ENCODE assay signal across 8 mouse cellular contexts in genomic region chr8:124663112-124663873, GRCm38 (mm10). TPM values are rescaled to one million over a fixed set of nuclear protein-coding genes. Genes with fewer than 3 reads are reported as not detected.
DNase-seq lines count a peak whose midpoint lies in the region; ATAC-seq and TF ChIP-seq lines count a peak whose summit lies in the region.

TSS of gene 2310022B05Rik (minus strand) at chr8:124663369.

- H3K27ac ChIP-seq in heart, embryonic 13.5 days (replicated peaks): peak within 1 kb of the TSS; percentile 95
- peak within 1 kb of the TSS; percentile 65; the same call in 1 of the 2 replicates for H3K27ac ChIP-seq in liver, embryonic 11.5 days (ENCODE audit: low read depth, low read length)

- TF ChIP-seq POLR2A in myocyte (IDR thresholded peaks at IDR 0.05; ENCODE audit: insufficient read length, low read depth): peak; percentile 98

- peaks cover 5% of the 10 kb centered on the region; the same call in 1 of the 2 replicates for H3K36me3 ChIP-seq in heart, embryonic 13.5 days
- no peaks in the 10 kb centered on the region for H3K36me3 ChIP-seq in liver, embryonic 11.5 days (ENCODE audit: control insufficient read depth, insufficient read depth, low read length)
- no peaks in the 10 kb centered on the region for H3K36me3 ChIP-seq in myocyte (ENCODE audit: control insufficient read depth, insufficient read depth)

- H3K4me3 ChIP-seq in heart, embryonic 13.5 days: peak within 1 kb of the TSS; percentile 82
- peak within 1 kb of the TSS; percentile 81 for H3K4me3 ChIP-seq in liver, embryonic 11.5 days (ENCODE audit: low read depth, low read length)
- peak within 1 kb of the TSS; percentile 68 for H3K4me3 ChIP-seq in myocyte

- ATAC-seq in heart, embryonic 13.5 days (ENCODE audit: extremely low read depth, insufficient number of reproducible peaks, low FRiP score, low TSS enrichment): peak; percentile 83
- peak; percentile 83 for ATAC-seq in liver, embryonic 11.5 days (replicated peaks; ENCODE audit: low FRiP score)

- H3K9me3 ChIP-seq in heart, embryonic 13.5 days: no peaks in the 10 kb centered on the region
- no peaks in the 10 kb centered on the region for H3K9me3 ChIP-seq in liver, embryonic 11.5 days (ENCODE audit: control insufficient read depth, low read length)

- no peaks in the 10 kb centered on the region for H3K27me3 ChIP-seq in heart, embryonic 13.5 days (replicated peaks)
- no peaks in the 10 kb centered on the region for H3K27me3 ChIP-seq in liver, embryonic 11.5 days (replicated peaks; ENCODE audit: control insufficient read depth, insufficient read depth, low read length)
- no peaks in the 10 kb centered on the region for H3K27me3 ChIP-seq in myocyte (ENCODE audit: control insufficient read depth, insufficient read depth, insufficient read length)

- peak within 1 kb of the TSS; percentile 98 for H3K9ac ChIP-seq in heart, embryonic 13.5 days
- H3K9ac ChIP-seq in liver, embryonic 11.5 days (ENCODE audit: low read depth, low read length): peak within 1 kb of the TSS; percentile 80

- H3K4me2 ChIP-seq in heart, embryonic 13.5 days: peak within 1 kb of the TSS; percentile 78
- H3K4me2 ChIP-seq in liver, embryonic 11.5 days: peak within 1 kb of the TSS; percentile 74
- H3K4me2 ChIP-seq in myocyte (ENCODE audit: low read depth): peak within 1 kb of the TSS; percentile 77

- H3ac ChIP-seq in myocyte (ENCODE audit: control insufficient read depth, insufficient read length): peak within 1 kb of the TSS; percentile 73

- H3K4me1 ChIP-seq in heart, embryonic 13.5 days: peaks cover 51% of the 10 kb centered on the region
- H3K4me1 ChIP-seq in liver, embryonic 11.5 days (replicated peaks; ENCODE audit: control insufficient read depth, insufficient read depth, low read length): peaks cover 30% of the 10 kb centered on the region

- WGBS in heart, embryonic 13.5 days: 2% methylated on average over 67 of the region's 69 CpGs
- 3% methylated on average over 67 of the region's 69 CpGs for WGBS in liver, embryonic 11.5 days

- DNase-seq in CD8-positive naive resting alpha-beta T cell, adult 2 months (ENCODE audit: low read depth in 2 of 2, low spot score in 2 of 2): peak; percentile 61 to 77
- peak; percentile 68 for DNase-seq in c-Kit-negative CD71-positive TER-119-positive erythroid progenitor cells, embryonic 14.5 days (ENCODE audit: low read depth, low spot score)
- peak; percentile 65 for DNase-seq in fibroblast of lung, adult 2 months (ENCODE audit: low read depth)
- DNase-seq in kidney, postnatal 10 days: peak; percentile 94
- peak; percentile 92 for DNase-seq in liver, embryonic 11.5 days (ENCODE audit: low spot score)
- DNase-seq in spleen, postnatal 4 days (ENCODE audit: low spot score in 2 of 2): peak; percentile 85 to 92

- H3K79me2 ChIP-seq in myocyte (ENCODE audit: control insufficient read depth, insufficient read depth): peaks cover 44% of the 10 kb centered on the region

TF ChIP-seq in myocyte, 11 proteins besides CTCF, POLR2A, EP300 and RAD21:
- TF ChIP-seq MYOD1 (IDR thresholded peaks at IDR 0.05; ENCODE audit: control insufficient read depth in 1 of 3, insufficient read length in 2 of 3, low read depth in 2 of 3) (peak in 1 of 3 experiments; percentile 10), TCF12 (IDR thresholded peaks at IDR 0.05; ENCODE audit: insufficient read depth, poor library complexity, severe bottlenecking) (no peak), POLR2AphosphoS2 (IDR thresholded peaks at IDR 0.05; ENCODE audit: insufficient read length, low read depth) (peak; percentile 96)

RNA-seq across cellular contexts. Expression of gene 2310022B05Rik, which starts in this region (rescaled TPM):
- 37.8 TPM in 2 replicates for polyA plus RNA-seq in heart, embryonic 13.5 days (2015; fragmentation: Nextera tagmentation; extraction: Ambion mirVana)
- 16.3 and 17.5 TPM in 2 replicates for polyA plus RNA-seq in liver, embryonic 11.5 days (2014; fragmentation: Nextera tagmentation; extraction: Ambion mirVana)
- polyA plus RNA-seq in myocyte (2012; fragmentation: generic; extraction: Trizol): 102 TPM

Comparison
In these comparisons a context has a peak if more than half of its experiments do, and no peak if none do; other contexts are left out.
1. Peak in every context shown above with its lines: DNase-seq, ATAC-seq, H3K4me3 ChIP-seq and H3K27ac ChIP-seq.